Mouse (Mus musculus) heart, adult 8-10 months (tissue): ENCODE results near the gene Foxk2. TPM values are rescaled to one million over a fixed set of nuclear protein-coding genes. Genes with fewer than 3 reads are reported as not detected.
"Not testable (repeated sequence)": the region's sequence is repeated elsewhere in the genome, so short reads cannot be mapped to it uniquely, and the experiment has no call there.

Experiments used
- DNase-seq: peaks from one replicate; pipeline ENCODE4 v3.0.0; 2022; ENCODE audit warnings: low spot score
- total RNA-seq, 4 experiments: library from RNA; stranded (reverse); gene quantifications; 2 replicates each; pipeline ENCODE4 v1.2.4; 2022

The Foxk2 gene
- total RNA-seq, 4 experiments from 2014 or later, result 16.2 to 23.1 (median 18.9) TPM

DNA sequence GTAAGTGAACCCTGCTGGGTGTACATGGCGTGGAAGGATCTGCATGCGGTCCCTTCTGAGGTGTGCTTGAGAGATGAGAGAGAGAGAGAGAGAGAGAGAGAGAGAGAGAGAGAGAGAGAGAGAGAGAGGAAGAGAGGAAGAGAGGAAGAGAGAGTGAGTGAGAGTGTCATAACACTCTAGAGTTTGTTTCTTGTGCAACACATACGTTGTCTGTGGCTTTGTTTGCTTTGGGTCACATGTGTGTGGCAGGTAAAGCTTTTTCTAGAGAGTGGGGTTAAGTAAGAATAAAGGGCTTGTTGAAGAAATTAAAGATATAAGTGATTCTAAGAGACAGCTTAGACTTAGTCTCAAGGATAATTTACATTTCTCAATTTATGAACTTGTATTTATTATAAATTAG, 18.2 kb downstream of the Foxk2 start:
- no peak for DNase-seq

DNA sequence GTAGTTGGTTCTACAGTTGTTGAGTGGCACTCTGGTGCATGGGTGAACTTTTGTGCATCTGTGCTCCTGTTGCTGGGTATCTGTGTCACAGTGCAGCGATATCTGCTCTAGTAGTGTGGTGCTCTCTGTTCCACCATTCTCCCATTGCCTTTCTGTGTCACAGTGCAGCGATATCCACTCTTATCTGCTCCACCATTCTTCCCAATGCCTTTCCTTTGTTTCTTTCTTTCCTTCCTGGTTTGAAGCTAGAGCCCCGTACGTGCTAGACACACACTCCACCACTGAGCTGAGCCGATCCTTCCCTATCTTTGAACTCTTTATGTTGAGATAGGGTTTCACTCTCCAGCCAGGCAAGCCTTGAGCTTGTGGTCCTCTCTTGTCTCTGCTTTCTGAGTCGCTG, 23.1 kb downstream of the Foxk2 start:
- no peak for DNase-seq

DNA sequence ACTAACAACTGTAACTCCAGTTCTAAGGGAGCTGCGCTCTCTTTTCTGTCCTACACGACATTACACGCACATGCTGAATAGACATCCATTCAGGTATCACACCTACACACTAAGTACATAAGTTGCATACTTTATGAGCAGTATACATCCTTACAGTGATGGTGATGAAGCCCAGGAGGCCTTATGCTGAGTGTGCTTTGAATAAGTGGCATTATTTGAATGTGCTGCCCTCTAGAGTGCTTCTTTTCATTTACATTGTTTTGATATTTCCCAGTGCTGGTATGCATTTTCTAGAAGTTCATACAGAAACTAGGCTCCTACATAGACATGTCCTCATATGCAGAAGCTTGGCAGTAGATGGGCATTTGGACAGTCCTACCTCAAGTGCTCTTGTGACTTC, 30.1 kb downstream of the Foxk2 start:
- no peak for DNase-seq

DNA sequence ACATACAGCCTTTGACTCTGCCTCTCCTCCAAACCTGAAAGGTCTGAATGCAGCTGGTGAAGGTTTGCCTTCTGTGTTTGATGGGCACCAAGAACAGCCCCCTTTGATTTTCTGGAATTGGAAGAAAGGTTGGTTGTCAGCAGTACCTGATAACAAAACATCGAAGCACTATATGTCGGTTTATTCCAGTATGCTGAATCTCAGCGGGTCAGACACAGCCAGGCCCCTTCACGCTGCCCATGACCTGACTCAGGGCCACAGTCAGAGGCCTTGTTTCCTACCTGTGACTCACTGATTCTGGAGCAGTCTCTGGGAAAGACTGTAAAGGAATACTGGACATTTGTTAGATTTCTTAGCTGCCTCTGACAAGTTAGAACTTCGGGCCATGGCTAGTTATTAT, 35.0 kb downstream of the Foxk2 start:
- DNase-seq, result no peak

DNA sequence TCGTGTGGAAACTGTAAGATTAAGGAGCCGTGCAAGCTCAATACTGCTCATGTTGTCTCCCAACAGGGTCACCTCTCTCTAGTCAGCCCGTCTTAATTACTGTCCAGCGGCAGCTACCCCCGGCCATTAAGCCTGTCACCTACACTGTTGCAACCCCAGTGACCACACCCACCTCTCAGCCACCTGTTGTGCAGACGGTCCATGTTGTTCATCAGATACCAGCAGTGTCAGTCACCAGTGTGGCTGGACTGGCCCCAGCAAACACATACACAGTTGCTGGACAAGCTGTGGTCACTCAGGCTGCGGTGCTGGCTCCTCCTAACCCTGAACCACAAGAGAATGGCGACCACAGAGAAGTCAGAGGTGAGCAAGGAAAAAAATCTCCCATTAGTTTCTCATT, 38.7 kb downstream of the Foxk2 start:
- no peak for DNase-seq

DNA sequence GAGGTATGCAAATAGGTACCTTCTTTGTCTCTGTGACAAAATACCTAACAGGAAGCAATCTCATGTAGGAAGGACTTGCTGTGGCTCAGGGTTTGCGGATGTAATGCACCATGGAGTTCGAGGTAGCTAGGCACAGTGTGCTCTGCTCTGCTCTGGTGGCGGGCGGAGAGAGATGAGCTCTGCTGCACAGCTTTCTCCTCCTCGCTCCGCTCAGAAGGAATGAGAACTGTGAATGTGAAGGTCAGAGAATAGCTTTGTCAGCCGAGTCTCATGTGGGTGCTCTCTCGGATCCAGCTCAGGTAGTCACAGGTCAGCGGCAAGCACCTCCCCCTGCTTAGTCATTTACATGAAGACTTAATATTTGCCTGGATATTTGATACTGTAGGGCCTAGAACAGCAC, 40.5 kb downstream of the Foxk2 start:
- DNase-seq, result no peak

DNA sequence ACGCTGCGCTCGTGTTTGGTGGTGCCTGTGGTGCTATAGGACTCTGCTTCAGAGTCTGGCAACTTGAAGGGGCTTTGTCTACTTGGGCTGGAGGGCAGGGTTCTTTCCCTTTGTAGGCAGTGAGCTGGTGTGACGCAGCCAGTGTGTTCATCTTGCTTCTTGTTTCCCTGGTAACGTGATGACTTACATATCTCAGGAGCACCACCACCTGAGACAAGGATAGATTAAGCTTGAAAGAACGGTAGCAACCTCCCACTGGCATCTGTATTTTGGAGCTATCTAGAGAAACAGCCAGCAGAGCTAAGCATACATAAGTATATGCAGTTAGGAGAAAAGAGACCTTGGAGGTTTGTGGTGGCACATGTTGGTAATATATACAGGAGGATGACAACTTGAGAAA, 45.6 kb downstream of the Foxk2 start:
- DNase-seq, result no peak

DNA sequence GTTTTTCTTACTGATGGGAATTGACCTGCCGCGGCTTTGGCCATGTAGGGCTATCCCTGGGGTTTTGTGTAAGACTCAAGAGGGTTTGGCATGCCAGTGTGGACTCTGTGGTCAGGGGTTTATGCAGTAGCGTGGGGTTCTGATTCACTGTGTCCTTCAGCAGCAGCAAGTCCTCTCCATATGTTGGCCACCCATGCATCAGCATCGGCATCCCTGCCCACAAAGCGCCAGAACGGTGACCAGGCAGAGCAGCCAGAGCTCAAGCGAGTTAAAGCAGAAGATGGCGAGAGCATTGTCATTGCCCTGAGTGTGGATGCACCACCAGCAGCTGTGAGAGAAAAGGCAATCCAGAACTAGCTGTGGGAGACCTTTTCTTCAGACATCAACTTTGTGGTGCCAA, 46.8 kb downstream of the Foxk2 start:
- DNase-seq, result no peak

DNA sequence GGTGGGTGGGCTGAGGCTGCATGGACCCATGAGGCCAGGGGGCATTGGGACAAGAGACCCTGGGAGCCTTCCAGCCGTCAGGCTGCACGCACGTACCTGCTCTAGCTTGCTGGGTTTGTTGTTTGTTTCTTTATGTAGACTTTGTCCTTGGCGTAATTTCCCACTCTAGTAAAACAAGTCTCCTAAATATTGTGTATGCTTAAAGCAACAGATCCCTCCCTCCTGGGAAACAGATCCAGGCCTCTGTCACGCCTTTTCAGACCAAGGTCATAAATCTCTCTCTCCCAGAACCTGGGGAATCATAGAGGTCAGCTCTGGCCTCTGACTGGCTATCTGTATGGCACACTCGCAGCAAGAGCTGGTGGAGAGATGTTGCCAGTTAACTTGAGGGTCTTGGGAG, 47.9 kb downstream of the Foxk2 start:
- not testable (repeated sequence) for DNase-seq

DNA sequence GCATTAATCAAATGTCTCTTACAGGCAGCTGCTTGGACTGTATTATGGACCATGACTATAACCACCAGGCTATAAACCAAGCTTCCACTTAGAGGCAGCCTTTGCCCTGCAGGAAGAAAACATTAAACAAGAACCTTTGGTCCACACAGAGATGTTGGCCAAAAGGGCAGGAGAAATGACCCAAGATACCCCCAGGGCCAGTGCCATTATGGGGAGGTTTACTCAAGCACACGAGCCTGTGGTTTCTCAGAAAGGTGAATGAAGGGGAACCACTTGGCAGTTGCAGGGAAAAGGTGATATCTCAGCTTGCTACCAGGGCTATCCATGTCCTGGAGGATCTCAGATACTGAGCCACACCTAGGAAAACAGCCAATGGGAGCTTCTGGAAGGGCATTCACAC, 66.2 kb downstream of the Foxk2 start:
- no peak for DNase-seq

DNA sequence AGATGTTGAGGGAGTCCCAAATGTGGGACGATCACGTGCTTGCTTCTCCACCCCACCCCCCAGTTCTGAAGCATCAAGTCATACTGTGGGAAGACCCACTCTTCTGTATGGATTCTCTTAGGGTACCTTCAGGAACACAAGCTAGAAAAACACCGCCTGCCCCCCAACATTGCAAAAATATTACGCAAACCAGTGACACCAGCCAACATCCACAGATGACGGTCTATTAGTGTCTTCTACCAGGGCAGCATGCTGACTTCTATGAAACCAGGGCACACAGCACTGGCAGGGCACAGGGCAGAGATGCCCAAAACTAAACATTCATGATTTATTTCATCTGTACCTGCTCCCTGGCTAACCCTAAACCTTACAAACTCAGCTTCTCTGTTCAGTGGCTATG, 66.9 kb downstream of the Foxk2 start:
- no peak for DNase-seq

DNA sequence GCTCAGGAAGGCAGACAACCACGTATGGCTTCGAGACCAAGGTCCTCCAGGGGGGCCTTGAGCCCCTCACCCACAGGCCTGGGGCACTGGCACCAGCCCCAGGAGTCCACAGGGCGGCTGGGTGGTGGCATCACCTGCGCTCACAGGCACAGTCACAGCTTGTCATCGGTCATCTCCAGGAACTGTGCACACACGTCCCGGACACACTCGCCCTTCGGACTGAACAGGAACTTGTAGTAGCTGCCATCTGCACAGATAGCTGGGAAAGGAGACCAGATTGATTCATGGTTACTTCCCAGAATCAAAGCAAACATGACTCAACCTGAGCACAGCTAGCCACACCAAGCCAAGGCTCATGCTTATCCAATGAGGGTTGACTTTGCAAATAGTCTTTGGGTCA, 68.4 kb downstream of the Foxk2 start:
- no peak for DNase-seq

DNA sequence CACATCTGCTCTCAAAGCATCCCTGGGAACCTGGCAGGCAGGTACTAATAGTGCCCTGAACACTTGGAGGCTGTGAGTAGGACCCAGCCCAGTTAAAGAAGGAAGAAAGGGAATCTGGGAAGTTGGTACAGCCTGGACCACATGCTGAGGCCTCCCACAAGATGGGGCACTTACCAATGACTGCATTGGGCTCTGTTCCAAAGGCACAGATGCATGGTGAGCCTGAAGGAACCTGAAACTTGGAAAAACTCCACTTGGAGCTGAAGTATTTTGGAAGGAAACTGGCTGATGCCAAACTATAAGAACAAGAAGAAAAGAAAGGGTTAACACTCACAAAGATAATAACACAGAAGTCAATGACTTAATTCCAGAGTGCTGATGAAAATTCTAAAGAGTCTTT, 68.8 kb downstream of the Foxk2 start:
- DNase-seq, result no peak

DNA sequence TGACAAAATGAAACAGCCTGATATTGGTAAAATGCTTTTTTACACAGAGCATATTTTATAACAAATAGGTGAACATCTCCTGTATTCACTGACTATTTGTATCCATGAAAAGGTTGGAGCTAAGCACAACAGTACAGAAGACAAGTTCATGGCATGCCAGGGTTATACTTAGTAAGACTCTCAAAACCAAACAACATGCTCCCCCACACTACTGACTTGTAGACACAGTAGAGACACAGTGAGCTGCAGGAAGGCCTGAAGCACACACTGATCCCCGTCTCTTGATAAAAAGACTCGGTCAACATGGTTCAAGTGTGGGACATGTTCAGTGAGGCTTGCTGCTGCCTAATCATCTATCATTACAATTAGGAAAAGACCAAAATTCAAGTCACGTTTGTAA, 71.9 kb downstream of the Foxk2 start:
- no peak for DNase-seq

DNA sequence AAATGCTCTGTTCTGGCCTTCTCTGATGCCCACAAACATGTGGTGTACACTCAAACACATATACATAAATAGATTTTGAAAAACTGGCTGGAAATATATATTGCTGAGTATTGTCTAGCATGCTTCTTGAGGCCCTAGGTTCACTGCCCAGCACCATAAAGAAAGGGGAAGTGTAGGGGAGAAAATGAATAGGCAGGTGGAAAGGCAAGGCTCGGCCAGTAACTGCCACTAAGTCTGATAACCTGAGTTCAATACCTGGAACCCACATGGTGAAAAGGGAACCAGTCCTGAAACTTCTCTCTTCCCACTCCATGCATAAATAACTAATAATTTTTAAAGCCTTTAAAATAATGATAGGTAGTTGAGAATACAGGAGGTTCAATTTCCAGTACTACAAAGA, 79.9 kb downstream of the Foxk2 start:
- DNase-seq, result no peak

DNA sequence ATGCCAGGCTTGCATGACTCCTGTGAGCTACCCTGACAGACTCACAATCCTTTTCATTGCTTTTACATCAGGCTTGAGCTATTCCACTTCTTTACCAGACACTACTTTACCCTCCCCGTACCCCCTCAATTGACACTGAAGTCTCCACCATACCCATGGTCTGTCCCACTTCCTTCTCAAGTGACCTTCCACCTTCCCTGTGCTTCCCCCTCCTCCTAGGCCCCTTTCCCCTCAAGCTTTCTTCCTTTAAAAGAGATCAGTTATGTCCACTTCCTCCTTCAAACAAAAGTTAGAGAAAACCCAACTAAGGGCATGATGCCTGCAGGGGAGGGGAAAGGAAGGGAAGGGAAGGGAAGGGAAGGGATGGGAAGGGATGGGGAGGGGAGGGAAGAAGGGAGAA, 80.5 kb downstream of the Foxk2 start:
- DNase-seq, result no peak

DNA sequence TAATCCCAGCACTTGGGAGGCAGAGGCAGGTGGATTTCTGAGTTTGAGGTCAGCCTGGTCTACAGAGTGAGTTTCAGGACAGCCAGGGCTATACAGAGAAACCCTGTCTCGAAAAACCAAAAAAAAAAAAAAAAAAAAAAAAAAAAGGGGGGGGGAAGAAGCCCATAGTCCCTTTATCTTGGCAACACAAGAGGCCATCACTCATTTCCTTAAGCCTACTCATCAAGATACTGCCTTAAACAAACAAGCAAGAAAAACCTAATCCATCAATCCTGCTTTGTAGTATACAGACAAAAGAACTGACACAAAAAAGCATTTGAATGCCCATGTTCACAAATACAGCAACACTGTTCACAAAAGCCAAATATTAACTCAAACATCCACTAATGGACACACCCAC, 82.6 kb downstream of the Foxk2 start:
- DNase-seq, result not testable (repeated sequence)

DNA sequence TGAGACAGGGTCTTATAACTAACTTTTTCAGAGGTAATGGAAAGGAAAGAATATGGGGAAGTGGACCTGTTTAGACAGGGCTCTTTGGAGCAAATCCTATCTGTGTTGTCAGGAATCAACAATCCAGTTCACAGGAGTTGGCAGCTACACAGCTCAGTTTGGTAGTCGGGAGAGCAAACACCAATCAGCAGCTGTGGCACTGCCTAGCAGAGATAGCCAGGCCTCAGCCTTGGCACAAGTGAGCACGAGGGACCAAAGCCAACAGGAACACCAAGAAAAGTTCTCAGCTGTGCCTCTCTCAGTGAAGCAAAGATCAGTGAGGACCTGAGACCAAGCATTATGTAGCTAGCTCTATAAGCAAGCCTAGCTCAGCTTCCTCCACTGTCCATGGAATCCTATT, 87.2 kb downstream of the Foxk2 start:
- DNase-seq, result peak; percentile 57

DNA sequence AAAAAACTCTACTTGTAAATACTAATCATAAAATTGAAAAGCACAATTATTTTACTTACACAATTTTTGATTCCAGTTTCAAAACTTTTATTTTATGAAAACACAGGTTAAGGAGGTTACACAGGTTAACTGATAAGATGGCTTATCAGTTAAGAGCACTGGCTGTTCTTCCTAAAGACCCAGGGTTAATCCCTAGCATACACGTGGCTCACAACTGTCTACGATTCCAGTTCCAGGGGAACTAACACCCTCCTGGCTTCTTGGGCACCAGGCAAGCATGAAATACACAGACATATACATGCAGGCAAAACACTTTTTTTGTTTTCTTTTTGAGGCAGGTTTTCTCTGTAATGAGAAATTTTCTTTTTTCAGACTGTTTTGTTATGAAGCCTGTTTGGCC, 88.4 kb downstream of the Foxk2 start:
- no peak for DNase-seq

DNA sequence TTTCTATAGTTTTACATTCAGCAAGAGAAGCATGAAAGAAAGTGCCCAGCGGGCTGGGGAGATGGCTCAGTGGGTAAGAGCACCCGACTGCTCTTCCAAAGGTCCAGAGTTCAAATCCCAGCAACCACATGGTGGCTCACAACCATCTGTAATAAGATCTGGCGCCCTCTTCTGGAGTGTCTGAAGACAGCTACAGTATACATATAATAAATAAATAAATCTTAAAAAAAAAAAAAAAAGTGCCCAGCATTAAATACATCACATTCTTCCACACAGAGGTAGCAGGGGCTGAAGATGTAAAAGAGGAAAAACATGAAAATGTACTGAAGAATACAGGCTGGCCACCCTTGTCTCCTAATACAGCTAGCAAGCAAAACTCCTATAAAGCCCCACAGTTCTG, 88.9 kb downstream of the Foxk2 start:
- DNase-seq, result not testable (repeated sequence)

DNA sequence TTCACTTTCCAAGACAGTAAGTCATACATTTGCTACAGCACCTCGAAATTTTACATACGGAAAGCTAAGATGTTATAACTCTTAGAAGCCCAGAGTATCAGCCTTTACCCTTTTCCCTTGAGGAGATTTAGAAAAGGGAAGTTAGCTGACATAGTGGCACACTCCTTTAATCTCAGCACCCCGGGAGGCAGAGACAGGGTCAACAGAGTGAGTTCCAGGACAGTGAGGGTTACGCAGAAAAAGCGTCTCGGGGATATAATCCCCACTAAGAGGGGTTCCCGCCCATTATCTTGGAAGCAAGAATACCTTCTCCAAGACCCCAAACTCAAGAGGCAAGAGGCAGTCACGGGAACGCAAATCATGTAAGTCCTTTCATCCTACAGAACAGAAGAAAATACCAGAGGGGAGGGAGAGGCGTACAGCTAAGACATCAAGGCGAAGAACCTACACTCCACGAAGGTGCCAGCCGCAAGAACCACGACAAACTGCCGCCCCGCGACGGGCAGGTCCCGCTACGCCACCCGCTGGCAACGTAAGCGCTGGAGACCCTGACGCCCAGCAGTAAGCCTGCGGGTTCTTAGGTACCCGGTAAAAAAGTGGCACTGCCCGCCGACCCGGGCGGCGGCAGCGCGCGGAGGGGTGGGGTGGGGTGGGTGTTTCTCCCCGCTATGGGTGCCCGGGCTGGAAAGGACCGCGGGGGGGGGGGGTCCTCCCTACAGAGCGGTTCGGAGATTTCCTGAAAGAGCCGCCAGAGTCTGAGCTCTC, 93.7 kb downstream of the Foxk2 start:
- no peak for DNase-seq

DNA sequence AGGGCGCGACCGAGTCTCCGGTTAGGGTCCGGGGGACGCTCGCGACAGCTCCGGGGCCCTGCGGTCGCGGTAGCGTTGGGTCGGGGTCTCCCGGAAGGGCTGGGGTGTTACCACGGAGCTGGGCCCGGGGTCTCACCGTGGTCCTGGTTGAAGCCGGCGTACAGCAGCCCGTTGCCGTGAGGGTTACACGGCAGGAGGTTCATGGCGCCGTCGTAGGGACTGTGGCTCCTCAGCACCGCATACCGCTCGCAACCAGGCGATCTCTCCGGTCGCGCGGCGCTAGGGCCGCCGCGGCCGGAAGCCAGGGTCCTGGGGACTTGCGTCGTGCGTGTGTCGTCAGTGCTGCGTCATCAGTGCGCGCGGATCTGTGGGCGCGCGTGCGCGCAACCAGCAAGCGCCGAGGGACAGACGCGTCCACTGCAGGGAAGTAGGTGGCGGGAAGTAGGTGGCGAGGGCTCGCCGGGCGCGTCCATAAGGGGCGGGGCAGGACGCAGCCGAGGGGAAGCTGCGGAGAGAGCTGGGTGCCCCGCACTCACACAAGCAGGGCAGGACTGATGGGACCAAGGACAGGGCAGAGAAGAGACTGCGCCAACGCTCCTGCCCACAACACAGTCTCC, 94.4 kb downstream of the Foxk2 start, which contains the start of gene Wdr45b:
Gene Wdr45b, minus strand, starts transcription at position 355 of the 617 bp plus-strand sequence.
- DNase-seq, result peak; percentile 97
